Mouse (Mus musculus) embryonic facial prominence, embryonic 14.5 days (tissue): ENCODE results near the gene Gm10762. TPM values are rescaled to one million over a fixed set of nuclear protein-coding genes. Genes with fewer than 3 reads are reported as not detected.

ENCODE experiments used
- ATAC-seq: fragments of 200-750 bp; cut with Nextera tagmentation; 2 replicates; pipeline ENCODE4 v1.8.0; 2017; ENCODE audit warnings: low read depth, moderate number of reproducible peaks, moderate TSS enrichment
- DNase-seq: peaks from one replicate; pipeline ENCODE4 v3.0.0-alpha.2; 2015; ENCODE audit warnings: low spot score
- H3K27ac ChIP-seq: fragments of 300-500 bp; sonication (generic); replicated peaks from 2 replicates; pipeline ENCODE4 v1.5.1; 2014; ENCODE audit warnings: low read depth, mild to moderate bottlenecking, low read length, moderate library complexity
- H3K27me3 ChIP-seq: fragments of 300-500 bp; sonication (generic); replicated peaks from 2 replicates; pipeline ENCODE4 v1.6.1; 2014; ENCODE audit warnings: low read length; ENCODE audit not compliant: control insufficient read depth, insufficient read depth
- H3K36me3 ChIP-seq: fragments of 300-500 bp; sonication (generic); 2 replicates; pipeline ENCODE4 v1.6.1; 2014; ENCODE audit warnings: low read length, mixed read lengths; ENCODE audit not compliant: control insufficient read depth, insufficient read depth
- H3K4me1 ChIP-seq: fragments of 300-500 bp; sonication (generic); 2 replicates; pipeline ENCODE4 v1.6.1; 2014; ENCODE audit warnings: antibody characterized with exemption, low read length; ENCODE audit not compliant: control insufficient read depth, insufficient read depth
- H3K4me2 ChIP-seq: fragments of 300-500 bp; sonication (generic); 2 replicates; pipeline ENCODE4 v1.6.1; 2014; ENCODE audit warnings: low read depth, mild to moderate bottlenecking, low read length, moderate library complexity, mixed read lengths
- H3K4me3 ChIP-seq: fragments of 300-500 bp; sonication (generic); 2 replicates; pipeline ENCODE4 v1.5.1; 2014; ENCODE audit warnings: low read depth, mild to moderate bottlenecking, low read length
- H3K9ac ChIP-seq: fragments of 300-500 bp; sonication (generic); 2 replicates; pipeline ENCODE4 v1.6.1; 2014; ENCODE audit warnings: low read depth, mild to moderate bottlenecking, low read length, moderate library complexity, mixed read lengths
- H3K9me3 ChIP-seq: fragments of 300-500 bp; sonication (generic); 2 replicates; pipeline ENCODE4 v1.6.1; 2016; ENCODE audit warnings: low read length; ENCODE audit not compliant: control insufficient read depth
- WGBS: fragments of 180-500 bp; shearing (Covaris S2); extraction: QIAGEN DNeasy Blood & Tissue Kit; methylation state at CpG from one replicate; pipeline ENCODE4 v1.1.7; 2014; 5-methylcytosine and 5-hydroxymethylcytosine counted together
- microRNA-seq: library from miRNA; unstranded; fragments of <30 nt; microRNA quantifications from one replicate; pipeline ENCODE4, GENCODE M21; 2016; ENCODE audit warnings: borderline number of aligned reads
- polyA plus RNA-seq: library from polyadenylated mRNA; unstranded; fragments of >200 nt; fragmentation: Nextera tagmentation; extraction: Ambion mirVana; gene quantifications from 2 replicates; pipeline ENCODE4 v1.2.1, GENCODE M21; 2014

Gm10762 gene
- polyA plus RNA-seq, 1 experiment from 2014 or later = 15.8 TPM

GRCm38 (mm10) chr2:128930704-128931103 is 36.8 kb downstream of the Gm10762 start:
- Histone ChIP-seq H3K9ac (no peak overlapping the region), H3K9me3 (no peaks in the 10 kb centered on the region), H3K4me3 (no peak overlapping the region), H3K27me3 (no peaks in the 10 kb centered on the region), H3K36me3 (peaks cover 29% of the 10 kb centered on the region), H3K4me2 (no peak overlapping the region), H3K4me1 (no peaks in the 10 kb centered on the region), H3K27ac (no peak overlapping the region)
- ATAC-seq (no peak), DNase-seq (no peak)

DNA sequence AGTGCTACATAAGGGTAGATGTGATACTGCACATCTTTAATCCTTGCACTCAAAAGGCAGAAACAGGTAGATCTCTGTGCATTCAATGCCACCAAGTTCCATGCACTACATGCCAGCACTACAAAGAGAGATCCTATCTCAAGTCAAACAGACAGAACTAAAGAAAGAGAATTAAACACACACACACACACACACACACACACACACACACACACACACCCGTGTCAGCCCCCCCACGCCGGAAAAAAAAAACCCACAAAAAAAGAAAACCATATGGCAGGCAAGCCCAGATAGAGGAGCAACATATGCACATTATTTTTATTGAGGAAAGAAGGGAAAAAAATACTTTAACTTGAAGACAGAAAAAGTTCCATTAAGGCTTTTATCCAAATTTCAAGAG is 39.1 kb downstream of the Gm10762 start:
- ATAC-seq (no peak), DNase-seq (no peak)
- 67% methylated on average over 3 of the region's 3 CpGs for WGBS
- H3K27me3 ChIP-seq = no peaks in the 10 kb centered on the region
- H3K4me2 ChIP-seq = no peak overlapping the region
- H3K36me3 ChIP-seq = peaks cover 28% of the 10 kb centered on the region
- H3K4me3 ChIP-seq = no peak overlapping the region
- no peak overlapping the region for H3K9ac ChIP-seq
- H3K27ac ChIP-seq = no peak overlapping the region
- H3K9me3 ChIP-seq = no peaks in the 10 kb centered on the region
- H3K4me1 ChIP-seq = no peaks in the 10 kb centered on the region

GRCm38 (mm10) chr2:128924799-128925198 is 42.7 kb downstream of the Gm10762 start:
- Histone ChIP-seq H3K9ac (no peak overlapping the region), H3K36me3 (peaks cover 15% of the 10 kb centered on the region), H3K9me3 (no peaks in the 10 kb centered on the region), H3K4me3 (no peak overlapping the region), H3K4me2 (no peak overlapping the region), H3K4me1 (no peaks in the 10 kb centered on the region), H3K27me3 (no peaks in the 10 kb centered on the region), H3K27ac (no peak overlapping the region)
- DNase-seq (no peak), ATAC-seq (no peak)
- 87% methylated on average over 4 of the region's 4 CpGs for WGBS

Small RNA genes lying within 50 kb of the gene (microRNA-seq; reads per million reads assigned to microRNA genes)
- gene Gm22859 = not detected

Other genes starting within 250 kb of the Gm10762 start
- 26.8 and 28.4 TPM in 2 replicates for gene Tmem87b, start 149.6 kb downstream of the Gm10762 start, polyA plus RNA-seq
- gene Fbln7, start 104.7 kb downstream of the Gm10762 start, polyA plus RNA-seq = 9.1 and 9.8 TPM in 2 replicates
- 7.1 and 7.3 TPM in 2 replicates for gene Zc3h8, start 23.6 kb downstream of the Gm10762 start, polyA plus RNA-seq
- gene Zc3h6, start 323 bp downstream of the Gm10762 start, polyA plus RNA-seq = 1.4 and 2.3 TPM in 2 replicates
- gene Vinac1, start 80.4 kb upstream of the Gm10762 start, polyA plus RNA-seq = 0.18 and 0.20 TPM in 2 replicates
- 18.4 and 19.5 TPM in 2 replicates for gene Ttl, start 98.2 kb upstream of the Gm10762 start, polyA plus RNA-seq
- gene Polr1b, start 133.3 kb upstream of the Gm10762 start, polyA plus RNA-seq = 9.2 and 11.5 TPM in 2 replicates
- 25.8 and 30.3 TPM in 2 replicates for gene Chchd5, start 162.0 kb upstream of the Gm10762 start, polyA plus RNA-seq
- 23.7 and 28.8 TPM in 2 replicates for gene Slc20a1, start 231.0 kb upstream of the Gm10762 start, polyA plus RNA-seq